Mouse (Mus musculus) thymus, adult 2 months (tissue): ENCODE measurements around the gene Adcy2.

Experiments
- CTCF ChIP-seq: fragments of 200-500 bp; IDR thresholded peaks from 2 replicates; pipeline ENCODE4 v1.5.1; 2012; ENCODE audit warnings: mild to moderate bottlenecking, control low read depth, low read length, moderate library complexity, borderline replicate concordance; ENCODE audit not compliant: control insufficient read depth, poor library complexity, insufficient read depth; ENCODE audit errors: extremely low read depth
- POLR2A ChIP-seq: fragments of 200-500 bp; IDR thresholded peaks from 2 replicates; pipeline ENCODE4 v1.6.1; 2012; ENCODE audit warnings: mild to moderate bottlenecking, low read length, control low read depth, moderate library complexity; ENCODE audit not compliant: control insufficient read depth, poor library complexity, insufficient read depth; ENCODE audit errors: extremely low read depth

- TF ChIP-seq CTCF (no peak), POLR2A (no peak)
Observed at GRCm38 (mm10) chr13:68749801-68750200, 249.5 kb downstream of the Adcy2 start.
